In the genomic region with DNA sequence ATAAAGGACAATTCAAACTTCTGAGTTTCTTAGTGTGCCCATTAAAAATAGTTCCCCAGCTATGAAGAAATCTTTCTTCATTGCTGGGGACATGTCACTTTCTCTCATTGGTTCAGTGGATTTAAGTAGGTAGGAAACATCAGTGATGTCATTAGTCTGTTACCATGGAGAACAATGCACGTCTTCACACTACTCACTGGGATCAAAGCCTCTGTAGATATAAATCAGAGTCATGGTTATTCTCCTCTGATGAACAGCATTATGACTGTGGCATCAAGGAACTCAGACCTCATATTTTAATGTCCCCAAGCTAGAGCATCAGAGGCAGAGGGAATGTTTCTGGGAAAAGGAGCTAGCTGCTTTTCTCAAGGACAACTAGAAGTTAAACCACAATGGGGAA, we compare ENCODE assay signal across 24 mouse cellular contexts.
"Had no signal": no experiment of that assay in that cellular context is flagged by ENCODE, and none has a peak within 500 bp of the region (broad histone marks: within the 10 kb centered on the region; RNA-seq: fewer than 3 reads in every experiment).

No protein-coding gene starts in this region.

- H3K27me3 ChIP-seq: heart, embryonic 13.5 days; heart, embryonic 15.5 days; hindbrain, embryonic 13.5 days; hindbrain, embryonic 15.5 days; kidney, embryonic 15.5 days; limb, embryonic 12.5 days had no signal

- H3K4me3 ChIP-seq: heart, adult 2 months; heart, embryonic 13.5 days; heart, embryonic 15.5 days; hindbrain, embryonic 13.5 days; hindbrain, embryonic 15.5 days; kidney, embryonic 15.5 days; left cerebral cortex, adult 2 months; limb, embryonic 10.5 days; limb, embryonic 12.5 days had no signal

- H3K36me3 ChIP-seq: heart, embryonic 13.5 days; heart, embryonic 15.5 days; hindbrain, embryonic 13.5 days; hindbrain, embryonic 15.5 days; kidney, embryonic 15.5 days; limb, embryonic 10.5 days; limb, embryonic 12.5 days had no signal

- DNase-seq: gastrocnemius, postnatal 14 days; gastrocnemius, postnatal 36 days; heart, adult 11 months; heart, adult 2 months; heart, postnatal 14 days; heart, postnatal 36 days; kidney, adult 11 months; kidney, adult 2 months; kidney, adult 9 months; kidney, postnatal 14 days; kidney, postnatal 36 days; liver had no signal

- H3K9me3 ChIP-seq: heart, embryonic 13.5 days; heart, embryonic 15.5 days; hindbrain, embryonic 13.5 days; hindbrain, embryonic 15.5 days; kidney, embryonic 15.5 days; limb, embryonic 10.5 days; limb, embryonic 12.5 days had no signal

- H3K27ac ChIP-seq: heart, adult 2 months; heart, embryonic 13.5 days; heart, embryonic 15.5 days; hindbrain, embryonic 13.5 days; hindbrain, embryonic 15.5 days; hindbrain, postnatal 0 days; kidney, embryonic 15.5 days; kidney, postnatal 0 days; left cerebral cortex, adult 2 months; limb, embryonic 10.5 days; limb, embryonic 12.5 days had no signal

- H3K4me1 ChIP-seq: heart, embryonic 13.5 days; heart, embryonic 15.5 days; hindbrain, embryonic 13.5 days; hindbrain, embryonic 15.5 days; kidney, embryonic 15.5 days; limb, embryonic 10.5 days had no signal

- H3K9ac ChIP-seq: heart, embryonic 13.5 days; heart, embryonic 15.5 days; hindbrain, embryonic 13.5 days; hindbrain, embryonic 15.5 days; kidney, embryonic 15.5 days; limb, embryonic 12.5 days had no signal

- H3K4me2 ChIP-seq: heart, embryonic 11.5 days; heart, embryonic 13.5 days; heart, embryonic 15.5 days; hindbrain, embryonic 13.5 days; hindbrain, embryonic 15.5 days; kidney, embryonic 15.5 days; limb, embryonic 12.5 days had no signal

- ATAC-seq: hindbrain, postnatal 0 days; intestine, embryonic 16.5 days had no signal
